Mouse (Mus musculus): ENCODE data around the gene Hsf2bp. TPM values are rescaled to one million over a fixed set of nuclear protein-coding genes. Genes with fewer than 3 reads are reported as not detected.

Hsf2bp gene
- polyA plus RNA-seq (2021; fragmentation: Nextera tagmentation) = 0.28 and 0.36 TPM in 2 replicates
- long read RNA-seq, experiment 1 = 0 reads
- long read RNA-seq, experiment 2, partial matches to known transcripts = 0 of 1 reads
- long read RNA-seq, experiment 2, other reads (novel, unspliced or antisense) = 1 of 1 reads

GRCm38 (mm10) chr17:32035609-32036508, at the start of gene Hsf2bp, which contains the start of gene Rrp1b:
Gene Hsf2bp (minus strand): TSS chr17:32036349.
Gene Rrp1b (plus strand): TSS chr17:32036100.

Other genes with a start within 250 kb of the Hsf2bp start
- 0.83 and 10.2 TPM in 2 replicates for gene Sik1, start 180.5 kb downstream of the Hsf2bp start, polyA plus RNA-seq (2021; fragmentation: Nextera tagmentation)
- gene Rrp1b, start 249 bp downstream of the Hsf2bp start, polyA plus RNA-seq (2021; fragmentation: Nextera tagmentation) = 4.6 and 6.4 TPM in 2 replicates
- gene Notch3, start 130.5 kb upstream of the Hsf2bp start, polyA plus RNA-seq (2021; fragmentation: Nextera tagmentation) = 0.40 and 0.55 TPM in 2 replicates
- gene Ephx3, start 153.2 kb upstream of the Hsf2bp start, polyA plus RNA-seq (2021; fragmentation: Nextera tagmentation) = 0.09 and 0.12 TPM in 2 replicates
- 15.4 and 34.1 TPM in 2 replicates for gene Brd4, start 248.4 kb upstream of the Hsf2bp start, polyA plus RNA-seq (2021; fragmentation: Nextera tagmentation)